Comparison of ENCODE assay signal across 8 mouse cellular contexts in genomic region chr8:71951436-71952161, GRCm38 (mm10). TPM values are rescaled to one million over a fixed set of nuclear protein-coding genes. Genes with fewer than 3 reads are reported as not detected.
A peak's percentile ranks its signal among the peaks of the same experiment; 100 is the strongest.
DNase-seq lines count a peak whose midpoint lies in the region; ATAC-seq and TF ChIP-seq lines count a peak whose summit lies in the region.

No protein-coding gene starts in this region.

- 46% methylated on average over 14 of the region's 14 CpGs for WGBS in hindbrain, embryonic 14.5 days
- 18% methylated on average over 13 of the region's 14 CpGs for WGBS in liver, embryonic 16.5 days (ENCODE audit: insufficient replicate concordance)

- peak overlapping the region; percentile 56 for H3K4me3 ChIP-seq in C2C12 (ENCODE audit: insufficient read depth, poor library complexity, severe bottlenecking)
- H3K4me3 ChIP-seq in hindbrain, embryonic 14.5 days (replicated peaks; ENCODE audit: low read length) = peak overlapping the region; percentile 56
- peak overlapping the region; percentile 88 for H3K4me3 ChIP-seq in liver, embryonic 16.5 days (ENCODE audit: low read depth, low read length)

- peaks cover 14% of the 10 kb centered on the region for H3K36me3 ChIP-seq in C2C12 (ENCODE audit: control insufficient read depth, insufficient read depth)
- 0 out of 2 replicates have a peak, but pooled peaks cover 5% of the 10 kb centered on the region for H3K36me3 ChIP-seq in hindbrain, embryonic 14.5 days (replicated peaks; ENCODE audit: control insufficient read depth, insufficient read depth)
- H3K36me3 ChIP-seq in liver, embryonic 16.5 days (ENCODE audit: control insufficient read depth, insufficient read depth) = peaks cover 3% of the 10 kb centered on the region; the same call in 1 of the 2 replicates

- H3K79me2 ChIP-seq in C2C12 (ENCODE audit: control insufficient read depth, insufficient read depth) = peaks cover 47% of the 10 kb centered on the region

- H3K4me2 ChIP-seq in hindbrain, embryonic 14.5 days (replicated peaks) = peak overlapping the region; percentile 58
- peak overlapping the region; percentile 71 for H3K4me2 ChIP-seq in liver, embryonic 16.5 days (ENCODE audit: low read depth, low read length)

- H3K9ac ChIP-seq in hindbrain, embryonic 14.5 days = peak overlapping the region; percentile 68
- peak overlapping the region; percentile 89 for H3K9ac ChIP-seq in liver, embryonic 16.5 days (ENCODE audit: low read depth, low read length)

- peak; percentile 27 for DNase-seq in cerebellum, adult 11-12 months
- DNase-seq in cerebellum, postnatal 4 days (ENCODE audit: low spot score in 2 of 2) = no peak
- peak; percentile 31 for DNase-seq in embryo, embryonic 10.5 days (ENCODE audit: low spot score)
- no peak for DNase-seq in hindbrain, embryonic 14.5 days (ENCODE audit: low spot score)
- peak; percentile 5 to 22 for DNase-seq in thymus, adult 18-20 months

- no peaks in the 10 kb centered on the region for H3K27me3 ChIP-seq in C2C12 (ENCODE audit: control insufficient read depth, insufficient read depth, insufficient read length)
- H3K27me3 ChIP-seq in hindbrain, embryonic 14.5 days (ENCODE audit: control insufficient read depth, insufficient read depth, low read length) = no peaks in the 10 kb centered on the region
- no peaks in the 10 kb centered on the region for H3K27me3 ChIP-seq in liver, embryonic 16.5 days (ENCODE audit: control insufficient read depth, insufficient read depth, low read depth, low read length)

- peaks cover 12% of the 10 kb centered on the region for H3K4me1 ChIP-seq in hindbrain, embryonic 14.5 days (replicated peaks; ENCODE audit: control insufficient read depth, insufficient read depth, low read length)
- H3K4me1 ChIP-seq in liver, embryonic 16.5 days (ENCODE audit: control insufficient read depth, low read depth, low read length) = peaks cover 13% of the 10 kb centered on the region

- peak overlapping the region; percentile 31 for H3ac ChIP-seq in C2C12 (ENCODE audit: control insufficient read depth, insufficient read length, low read depth)

- H3K9me3 ChIP-seq in hindbrain, embryonic 14.5 days (ENCODE audit: control insufficient read depth, low read length) = peaks cover 27% of the 10 kb centered on the region
- no peaks in the 10 kb centered on the region for H3K9me3 ChIP-seq in liver, embryonic 16.5 days (replicated peaks; ENCODE audit: control insufficient read depth, low read length)

- no peak for ATAC-seq in hindbrain, embryonic 14.5 days (ENCODE audit: low FRiP score)
- ATAC-seq in liver, embryonic 16.5 days (ENCODE audit: low read depth) = no peak
- ATAC-seq in inflammation-experienced regulatory T-cells, adult 6 months = no peak

- no peak for TF ChIP-seq CTCF in C2C12 (IDR thresholded peaks at IDR 0.05; ENCODE audit: control insufficient read depth, insufficient read depth, insufficient read length)

- H3K27ac ChIP-seq in hindbrain, embryonic 14.5 days = no peak overlapping the region
- H3K27ac ChIP-seq in liver, embryonic 16.5 days (ENCODE audit: low read length) = no peak overlapping the region

- H3K79me3 ChIP-seq in C2C12 (ENCODE audit: low read depth) = peaks cover 35% of the 10 kb centered on the region

TF ChIP-seq in C2C12, 6 proteins besides CTCF, POLR2A, EP300 and RAD21:
- no peak for TF ChIP-seq MAX (IDR thresholded peaks at IDR 0.05)
- TF ChIP-seq MYOD1 (IDR thresholded peaks at IDR 0.05; ENCODE audit: control insufficient read depth, insufficient read length, low read depth) = no peak

RNA-seq across cellular contexts. Expression of gene Zfp961, which starts 0.8 kb away (rescaled TPM):
- polyA plus RNA-seq in C2C12 (2012; fragmentation: generic; extraction: Trizol) = 5.1 TPM
- 18.8 and 25.4 TPM in 2 replicates for polyA plus RNA-seq in hindbrain, embryonic 14.5 days (2014; fragmentation: Nextera tagmentation; extraction: Ambion mirVana)
- 6.1 and 6.8 TPM in 2 replicates for polyA plus RNA-seq in liver, embryonic 16.5 days (2015; fragmentation: Nextera tagmentation; extraction: Ambion mirVana)
- polyA plus RNA-seq in inflammation-experienced regulatory T-cells, adult 6 months (2017; shearing (Covaris generic)) = 10 to 100 TPM; 24.4 to 30.1 (median 26.0) TPM

RNA-seq across cellular contexts. Expression of gene Zfp617, which starts 43.2 kb away (rescaled TPM):
- polyA plus RNA-seq in C2C12 (2012; fragmentation: generic; extraction: Trizol) = 3.6 TPM
- 35.3 and 37.8 TPM in 2 replicates for polyA plus RNA-seq in hindbrain, embryonic 14.5 days (2014; fragmentation: Nextera tagmentation; extraction: Ambion mirVana)
- 7.6 and 8.6 TPM in 2 replicates for polyA plus RNA-seq in liver, embryonic 16.5 days (2015; fragmentation: Nextera tagmentation; extraction: Ambion mirVana)
- 10 to 100 TPM; 22.2 to 23.1 (median 22.8) TPM for polyA plus RNA-seq in inflammation-experienced regulatory T-cells, adult 6 months (2017; shearing (Covaris generic))

RNA-seq across cellular contexts. Expression of gene Zfp882, which starts 43.2 kb away (rescaled TPM):
- 0.48 TPM for polyA plus RNA-seq in C2C12 (2012; fragmentation: generic; extraction: Trizol)
- 15.8 and 17.1 TPM in 2 replicates for polyA plus RNA-seq in hindbrain, embryonic 14.5 days (2014; fragmentation: Nextera tagmentation; extraction: Ambion mirVana)
- polyA plus RNA-seq in liver, embryonic 16.5 days (2015; fragmentation: Nextera tagmentation; extraction: Ambion mirVana) = 0.63 and 0.77 TPM in 2 replicates
- 10 to 100 TPM in 1 of 3 experiments, 1 to 10 TPM in 2; 5.3 to 10.2 (median 6.1) TPM for polyA plus RNA-seq in inflammation-experienced regulatory T-cells, adult 6 months (2017; shearing (Covaris generic))

RNA-seq across cellular contexts. Expression of gene Cyp4f18, which starts 57.8 kb away (rescaled TPM):
- polyA plus RNA-seq in C2C12 (2012; fragmentation: generic; extraction: Trizol) = not detected
- polyA plus RNA-seq in hindbrain, embryonic 14.5 days (2014; fragmentation: Nextera tagmentation; extraction: Ambion mirVana) = 0.20 and 0.53 TPM in 2 replicates
- 3.6 and 4.0 TPM in 2 replicates for polyA plus RNA-seq in liver, embryonic 16.5 days (2015; fragmentation: Nextera tagmentation; extraction: Ambion mirVana)
- 1 to 10 TPM; 1.2 to 2.4 (median 2.2) TPM for polyA plus RNA-seq in inflammation-experienced regulatory T-cells, adult 6 months (2017; shearing (Covaris generic))

Comparison
In these comparisons a context has a peak if more than half of its experiments do, and no peak if none do; other contexts are left out.
1. DNase-seq: peak in cerebellum, adult 11-12 months (single experiment), embryo, embryonic 10.5 days (single experiment) and thymus, adult 18-20 months (2 of 2); none in cerebellum, postnatal 4 days (0 of 2) and hindbrain, embryonic 14.5 days (single experiment).
2. Peak in every context shown above with its lines, with median percentiles within 50 percentile points of each other: H3K4me3 ChIP-seq.